Mouse (Mus musculus) MEL (cell line): ENCODE measurements around the gene Cacfd1.

ENCODE experiments used
- CTCF ChIP-seq, 3 experiments: IDR thresholded peaks in 2 of 3; conservative IDR thresholded peaks in 1 of 3; 2 replicates each; pipeline ENCODE4 v1.5.1; 2011 to 2012; ENCODE audit warnings: low read length in 3 of 3, low read depth in 2 of 3, mild to moderate bottlenecking in 2 of 3, improper control_type of control experiment in 1 of 3, inconsistent platforms in 1 of 3, mixed read lengths in 1 of 3, moderate library complexity in 1 of 3; ENCODE audit not compliant: control insufficient read depth in 1 of 3, insufficient read depth in 1 of 3, poor library complexity in 1 of 3, severe bottlenecking in 1 of 3
- GATA1 ChIP-seq: IDR thresholded peaks from 2 replicates; pipeline ENCODE4 v1.6.1; 2011; ENCODE audit warnings: low read depth, low read length, improper control_type of control experiment
- JUND ChIP-seq: IDR thresholded peaks from 2 replicates; pipeline ENCODE4 v1.6.1; 2011; ENCODE audit warnings: low read depth, mild to moderate bottlenecking, improper control_type of control experiment, low read length
- MYB ChIP-seq: IDR thresholded peaks from 2 replicates; pipeline ENCODE4 v1.6.1; 2011; ENCODE audit warnings: mild to moderate bottlenecking, low read depth, low read length, improper control_type of control experiment
- ZC3H11A ChIP-seq: IDR thresholded peaks from 2 replicates; pipeline ENCODE4 v1.6.1; 2012; ENCODE audit warnings: low read depth, mild to moderate bottlenecking, inconsistent platforms, low read length, improper control_type of control experiment

DNA sequence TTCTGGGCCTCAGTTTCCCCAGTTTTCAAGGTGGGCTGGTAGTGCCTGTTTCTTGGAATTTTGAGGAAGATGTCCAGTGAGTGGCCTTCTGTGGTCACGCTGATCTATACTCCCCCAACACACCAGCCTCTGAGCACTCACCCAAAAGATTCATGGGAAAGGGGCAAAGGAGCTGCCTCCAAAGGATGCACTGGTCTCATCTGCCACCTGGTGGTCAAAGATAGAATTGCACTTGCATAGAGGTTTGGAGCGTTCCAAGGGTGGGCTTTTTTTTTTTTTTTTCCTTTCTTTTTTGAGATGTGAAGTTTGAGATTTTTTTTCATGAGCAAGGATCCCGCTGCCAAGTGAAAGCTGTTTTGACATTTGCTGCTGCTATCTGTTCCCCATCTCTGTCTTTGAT lies 28.9 kb downstream of the Cacfd1 start:
- no peak for TF ChIP-seq GATA1
- peak; percentile 89 to 98 (median 91) for TF ChIP-seq CTCF (IDR thresholded peaks at IDR 0.05 in 2 of 3, conservative IDR thresholded peaks at IDR 0.05 in 1 of 3; ENCODE audit: control insufficient read depth in 1 of 3, insufficient read depth in 1 of 3, low read depth in 2 of 3, low read length in 3 of 3, poor library complexity in 1 of 3, severe bottlenecking in 1 of 3)
- TF ChIP-seq ZC3H11A = peak; percentile 96
- no peak for TF ChIP-seq MYB
- no peak for TF ChIP-seq JUND
